Mouse (Mus musculus) heart, adult 2 months (tissue): Measurements from ENCODE around the gene Btbd3. TPM values are rescaled to one million over a fixed set of nuclear protein-coding genes. Genes with fewer than 3 reads are reported as not detected.

ENCODE experiments used
- DNase-seq, 2 experiments: peaks; one replicate each; pipeline ENCODE4 v3.0.0; 2021
- H3K27ac ChIP-seq: fragments of 200-600 bp; 2 replicates; pipeline ENCODE4 v1.8.1; 2022
- H3K27me3 ChIP-seq: fragments of 200-500 bp; 2 replicates; pipeline ENCODE4 v1.6.1; 2012; ENCODE audit warnings: mild to moderate bottlenecking, low read length, inconsistent platforms, mixed read lengths; ENCODE audit not compliant: control insufficient read depth, insufficient read depth
- H3K36me3 ChIP-seq: fragments of 200-500 bp; 2 replicates; pipeline ENCODE4 v1.6.1; 2012; ENCODE audit warnings: low read length, inconsistent platforms; ENCODE audit not compliant: control insufficient read depth, insufficient read depth
- H3K4me1 ChIP-seq: fragments of 200-500 bp; 2 replicates; pipeline ENCODE4 v1.6.1; 2011; ENCODE audit warnings: low read length; ENCODE audit not compliant: control insufficient read depth, insufficient read depth
- H3K4me3 ChIP-seq: fragments of 200-600 bp; 2 replicates; pipeline ENCODE4 v1.8.1; 2022
- H3K79me2 ChIP-seq: fragments of 200-500 bp; replicated peaks from 2 replicates; pipeline ENCODE4 v1.6.1; 2012; ENCODE audit warnings: mild to moderate bottlenecking, inconsistent platforms, low read length, moderate library complexity, mixed read lengths; ENCODE audit not compliant: control insufficient read depth, insufficient read depth
- H3K9ac ChIP-seq: fragments of 200-500 bp; 2 replicates; pipeline ENCODE4 v1.6.1; 2012; ENCODE audit warnings: low read depth, mild to moderate bottlenecking, control low read depth, inconsistent platforms, low read length, mixed read lengths
- CTCF ChIP-seq: fragments of 200-600 bp; IDR thresholded peaks from 2 replicates; pipeline ENCODE4 v1.8.1; 2022; ENCODE audit warnings: antibody characterized with exemption, mild to moderate bottlenecking, moderate library complexity
- EP300 ChIP-seq: fragments of 200-500 bp; IDR thresholded peaks from 2 replicates; pipeline ENCODE4 v1.6.1; 2011; ENCODE audit warnings: low read depth, low read length, control low read depth; ENCODE audit not compliant: insufficient read depth
- POLR2A ChIP-seq: fragments of 200-500 bp; IDR thresholded peaks from 2 replicates; pipeline ENCODE4 v1.6.1; 2011; ENCODE audit warnings: mild to moderate bottlenecking, low read depth, low read length, control low read depth; ENCODE audit not compliant: insufficient read depth
- WGBS: fragments of 180-500 bp; shearing (Covaris S2); methylation state at CpG from one replicate; pipeline ENCODE4 v1.1.7; 2018; 5-methylcytosine and 5-hydroxymethylcytosine counted together
- intact Hi-C: fragments of 180-260 bp; cut with DNase I; formaldehyde crosslinking; loops from one replicate; pipeline ENCODE4 v1.15.1; 2025
- polyA plus RNA-seq: library from polyadenylated mRNA; depleted of rRNA; stranded (reverse); fragments of >200 nt; gene quantifications from 2 replicates; pipeline ENCODE4 v1.2.3, GENCODE M21; 2012
- total RNA-seq, 2 experiments: library from RNA; stranded (reverse); gene quantifications; 2 replicates each; pipeline ENCODE4 v1.2.3; 2021

Btbd3 gene
- total and polyA plus RNA-seq, 3 experiments, result 7.1 to 14.4 (median 12.9) TPM

- Histone ChIP-seq H3K9ac (no peak overlapping the region), H3K79me2 (no peaks in the 10 kb centered on the region), H3K4me1 (no peaks in the 10 kb centered on the region), H3K27me3 (no peaks in the 10 kb centered on the region), H3K36me3 (no peaks in the 10 kb centered on the region), H3K4me3 (no peak overlapping the region), H3K27ac (no peak overlapping the region)
- no peak for TF ChIP-seq POLR2A
- TF ChIP-seq EP300, result no peak
- TF ChIP-seq CTCF, result no peak
- 82% methylated on average over 3 of the region's 3 CpGs for WGBS
- intact Hi-C loops, result no loop called here
- no peak for DNase-seq
Observed at GRCm38 (mm10) chr2:138294286-138294685, 37.9 kb downstream of the Btbd3 start.

- Histone ChIP-seq H3K9ac (no peak overlapping the region), H3K27ac (no peak overlapping the region), H3K79me2 (no peaks in the 10 kb centered on the region), H3K4me3 (no peak overlapping the region), H3K27me3 (no peaks in the 10 kb centered on the region), H3K36me3 (no peaks in the 10 kb centered on the region), H3K4me1 (no peaks in the 10 kb centered on the region)
- DNase-seq, result no peak
- TF ChIP-seq POLR2A (no peak), EP300 (no peak), CTCF (no peak)
- intact Hi-C loops, result no loop called here
- WGBS, result 89% methylated on average over 2 of the region's 2 CpGs
Observed at GRCm38 (mm10) chr2:138306236-138306635, 49.9 kb downstream of the Btbd3 start.

DNA sequence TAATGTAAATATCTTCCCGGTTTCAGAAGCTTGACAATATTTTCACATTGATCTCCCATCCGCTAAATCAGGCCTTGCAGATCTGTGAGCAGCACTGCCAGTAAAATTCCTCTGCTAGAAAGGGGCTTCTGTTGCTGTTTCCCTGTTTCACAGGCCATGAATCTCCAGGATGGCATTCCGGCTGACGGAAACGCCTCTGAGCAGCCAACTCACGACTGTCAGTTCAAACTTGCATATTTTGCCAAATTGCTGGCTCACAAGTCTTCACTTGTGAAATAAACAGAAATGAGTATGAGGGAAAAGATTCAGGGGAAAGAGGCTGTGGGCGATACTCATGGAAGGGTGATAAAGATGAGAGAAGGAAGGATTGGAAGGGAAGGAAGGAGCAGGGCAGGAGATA is 59.3 kb downstream of the Btbd3 start:
- Histone ChIP-seq H3K4me3 (no peak overlapping the region), H3K4me1 (no peaks in the 10 kb centered on the region), H3K79me2 (no peaks in the 10 kb centered on the region), H3K27ac (no peak overlapping the region), H3K36me3 (no peaks in the 10 kb centered on the region), H3K9ac (no peak overlapping the region), H3K27me3 (no peaks in the 10 kb centered on the region)
- intact Hi-C loops, result no loop called here
- no peak for DNase-seq
- TF ChIP-seq CTCF, result no peak
- no peak for TF ChIP-seq EP300
- no peak for TF ChIP-seq POLR2A
- 55% methylated on average over 7 of the region's 7 CpGs for WGBS

DNA sequence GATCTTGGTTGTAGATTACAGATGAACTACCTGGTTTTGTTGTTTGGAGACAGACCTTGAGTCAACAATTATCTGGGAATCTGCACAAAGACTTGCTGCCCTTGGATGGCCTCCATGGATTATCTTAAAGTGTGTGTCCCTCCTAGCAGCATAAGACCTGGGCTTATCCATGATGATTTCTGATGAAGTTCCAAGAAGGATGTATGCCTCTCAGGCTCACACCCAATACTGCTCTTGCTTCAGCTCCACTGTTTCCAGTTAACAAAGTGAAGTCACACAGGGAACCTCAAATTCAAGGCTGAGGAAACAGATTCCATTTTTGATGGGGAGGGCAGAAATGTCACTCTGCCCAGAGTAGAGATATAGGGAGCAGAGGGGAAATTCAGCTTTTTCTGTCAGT is 64.0 kb downstream of the Btbd3 start:
- Histone ChIP-seq H3K36me3 (no peaks in the 10 kb centered on the region), H3K79me2 (no peaks in the 10 kb centered on the region), H3K4me3 (no peak overlapping the region), H3K27me3 (no peaks in the 10 kb centered on the region), H3K9ac (no peak overlapping the region), H3K4me1 (no peaks in the 10 kb centered on the region), H3K27ac (no peak overlapping the region)
- TF ChIP-seq CTCF, result no peak
- TF ChIP-seq EP300, result no peak
- TF ChIP-seq POLR2A, result no peak
- intact Hi-C loops, result no loop called here
- no peak for DNase-seq

DNA sequence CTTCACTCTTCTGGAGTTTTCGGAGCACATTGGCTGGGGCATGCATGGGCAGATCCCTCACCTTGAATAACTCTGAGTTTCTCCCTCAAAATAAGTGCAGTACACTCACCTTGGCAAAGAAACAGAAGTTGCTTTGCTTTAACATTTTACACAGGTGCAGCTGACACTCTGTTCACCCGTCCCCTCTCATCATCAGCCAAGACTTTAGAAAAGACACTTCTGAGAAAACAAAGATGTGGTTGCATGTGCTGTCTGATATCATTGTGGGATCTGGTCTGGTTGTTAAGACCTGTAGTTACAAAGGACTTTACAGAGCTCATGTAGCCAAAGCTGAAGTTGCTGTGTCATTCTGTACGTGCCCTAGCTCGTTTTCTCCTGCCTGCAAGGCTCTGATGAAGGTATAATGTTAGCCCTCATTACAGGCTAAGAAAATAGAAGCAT is 64.7 kb downstream of the Btbd3 start:
- DNase-seq, result no peak
- Histone ChIP-seq H3K4me3 (no peak overlapping the region), H3K36me3 (no peaks in the 10 kb centered on the region), H3K27ac (no peak overlapping the region), H3K27me3 (no peaks in the 10 kb centered on the region), H3K4me1 (no peaks in the 10 kb centered on the region), H3K79me2 (no peaks in the 10 kb centered on the region), H3K9ac (no peak overlapping the region)
- intact Hi-C loops, result no loop called here
- TF ChIP-seq POLR2A, result no peak
- TF ChIP-seq EP300, result no peak
- no peak for TF ChIP-seq CTCF
- WGBS, result 83% methylated on average over 4 of the region's 4 CpGs

GRCm38 (mm10) chr2:138322270-138323114 is 66.1 kb downstream of the Btbd3 start:
- intact Hi-C loops, result no loop called here
- TF ChIP-seq POLR2A (no peak), CTCF (no peak), EP300 (no peak)
- DNase-seq, result no peak
- Histone ChIP-seq H3K9ac (no peak overlapping the region), H3K79me2 (no peaks in the 10 kb centered on the region), H3K27ac (no peak overlapping the region), H3K27me3 (no peaks in the 10 kb centered on the region), H3K36me3 (no peaks in the 10 kb centered on the region), H3K4me1 (no peaks in the 10 kb centered on the region), H3K4me3 (no peak overlapping the region)
- WGBS, result 81% methylated on average over 16 of the region's 16 CpGs
